Mouse (Mus musculus) right cerebral cortex, postnatal 4 days (tissue): Measurements from ENCODE around the gene Nav2.

ENCODE experiments used
- DNase-seq: peaks from one replicate; pipeline ENCODE4 v3.0.0-alpha.2; 2022

The Nav2 gene

DNA sequence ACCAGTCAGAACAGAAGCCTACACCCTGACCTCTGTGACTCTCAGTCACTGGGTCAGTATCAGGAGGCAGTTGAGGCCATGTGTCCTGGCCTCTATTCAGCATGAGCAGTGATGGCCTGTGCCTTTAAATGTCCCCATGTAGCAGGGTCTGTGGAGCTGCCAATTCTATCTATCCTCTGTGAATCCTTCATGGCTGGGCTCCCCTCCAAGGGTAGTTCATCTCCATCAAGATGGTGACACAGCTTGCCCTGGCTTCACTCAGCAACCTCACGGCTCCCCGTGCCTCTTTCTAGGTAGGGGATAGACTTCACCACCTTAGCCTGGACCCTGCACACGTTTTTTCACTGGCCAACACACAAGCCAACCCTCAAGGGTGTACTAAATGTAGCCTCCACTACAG, 689.3 kb downstream of the Nav2 start:
- DNase-seq: no peak

DNA sequence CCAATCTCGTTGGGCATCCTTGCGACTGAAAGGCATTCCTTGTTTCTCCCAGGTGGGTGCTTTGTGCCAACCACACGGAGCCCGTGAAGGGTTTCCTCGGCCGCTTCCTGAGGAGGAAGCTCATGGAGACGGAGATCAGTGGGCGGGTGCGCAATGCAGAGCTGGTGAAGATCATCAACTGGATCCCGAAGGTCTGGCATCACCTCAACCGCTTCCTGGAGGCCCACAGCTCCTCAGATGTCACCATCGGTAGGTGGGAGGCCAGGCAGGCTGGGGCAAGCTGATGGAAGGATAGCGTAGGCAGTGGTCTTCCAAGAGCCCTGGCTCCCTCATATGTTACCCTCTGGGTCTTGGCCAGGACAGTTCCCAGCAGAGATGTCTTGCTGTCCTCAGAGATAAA, 689.7 kb downstream of the Nav2 start:
- no peak for DNase-seq

DNA sequence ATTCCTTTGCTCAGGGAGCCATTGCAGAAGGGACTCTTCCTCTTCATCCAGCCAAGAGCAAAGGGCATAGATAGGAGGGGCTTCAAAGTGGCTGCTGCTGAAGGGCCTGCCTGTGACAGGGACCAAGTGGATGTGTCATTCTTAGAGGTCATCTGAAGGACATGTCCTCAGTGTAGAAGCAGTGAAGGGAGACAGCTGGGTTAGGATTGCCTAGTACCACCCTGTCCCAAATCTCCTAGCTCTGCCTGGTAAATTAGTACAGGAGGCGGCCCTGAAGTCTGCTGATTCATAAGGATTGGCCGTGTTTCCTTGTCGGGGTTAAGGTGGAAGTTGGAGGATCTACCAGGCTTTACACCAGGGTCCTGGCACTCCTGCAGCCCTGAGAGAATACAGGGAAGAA, 691.4 kb downstream of the Nav2 start:
- DNase-seq: no peak

DNA sequence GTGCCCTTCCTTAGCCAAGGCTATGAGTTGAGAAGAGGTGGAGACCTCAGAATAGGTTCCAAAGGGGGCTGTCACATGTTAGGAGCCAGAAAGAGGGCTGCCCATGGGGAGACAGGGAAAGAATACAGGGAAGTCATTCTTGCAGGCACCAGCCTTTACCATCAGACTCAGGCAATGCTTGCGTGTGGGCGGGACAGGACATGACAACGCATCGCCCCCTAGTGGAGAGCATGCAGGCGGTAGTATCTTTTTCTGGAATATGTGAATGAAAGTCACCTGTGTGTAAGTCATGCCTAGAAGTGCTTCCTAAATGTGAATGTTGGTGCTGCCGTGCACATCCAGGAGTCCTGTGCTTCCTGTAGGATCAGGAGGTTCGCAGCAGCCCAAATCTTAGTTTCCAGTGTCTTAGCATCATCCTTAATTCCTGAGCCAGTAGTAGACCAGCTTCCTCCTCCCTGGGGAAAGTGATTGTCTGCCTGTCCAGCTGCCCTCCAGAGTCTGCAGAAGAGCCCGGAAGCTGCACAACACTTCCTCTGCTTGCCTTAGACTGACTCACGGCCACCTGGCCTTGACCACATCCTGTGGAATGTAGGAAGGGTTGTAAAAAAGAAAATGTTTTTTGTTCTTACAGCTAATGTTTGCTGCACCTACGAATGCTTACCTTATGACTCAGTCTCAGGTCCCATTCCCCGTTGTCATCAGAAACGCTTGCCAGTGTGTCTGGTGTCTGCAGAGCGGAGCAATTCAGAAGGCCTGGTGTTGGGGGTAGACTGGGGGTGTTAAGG, 692.9 kb downstream of the Nav2 start:
- peak; percentile 75 for DNase-seq

DNA sequence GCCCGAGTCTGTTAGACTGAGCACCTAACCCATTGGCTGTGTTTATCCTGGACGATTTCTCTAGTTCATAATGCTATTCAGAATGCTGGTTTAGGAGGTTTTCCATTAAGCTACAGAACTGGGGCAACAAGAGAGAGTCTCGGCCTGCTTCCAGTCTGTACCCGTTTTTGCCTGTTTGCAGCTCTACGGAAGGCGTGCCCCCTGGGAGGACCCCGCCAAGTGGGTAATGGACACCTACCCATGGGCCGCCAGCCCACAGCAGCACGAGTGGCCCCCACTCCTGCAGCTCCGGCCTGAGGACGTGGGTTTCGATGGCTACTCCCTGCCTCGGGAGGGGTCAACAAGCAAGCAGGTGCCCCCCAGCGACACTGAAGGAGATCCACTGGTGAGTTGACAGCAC, 695.7 kb downstream of the Nav2 start:
- DNase-seq: no peak

DNA sequence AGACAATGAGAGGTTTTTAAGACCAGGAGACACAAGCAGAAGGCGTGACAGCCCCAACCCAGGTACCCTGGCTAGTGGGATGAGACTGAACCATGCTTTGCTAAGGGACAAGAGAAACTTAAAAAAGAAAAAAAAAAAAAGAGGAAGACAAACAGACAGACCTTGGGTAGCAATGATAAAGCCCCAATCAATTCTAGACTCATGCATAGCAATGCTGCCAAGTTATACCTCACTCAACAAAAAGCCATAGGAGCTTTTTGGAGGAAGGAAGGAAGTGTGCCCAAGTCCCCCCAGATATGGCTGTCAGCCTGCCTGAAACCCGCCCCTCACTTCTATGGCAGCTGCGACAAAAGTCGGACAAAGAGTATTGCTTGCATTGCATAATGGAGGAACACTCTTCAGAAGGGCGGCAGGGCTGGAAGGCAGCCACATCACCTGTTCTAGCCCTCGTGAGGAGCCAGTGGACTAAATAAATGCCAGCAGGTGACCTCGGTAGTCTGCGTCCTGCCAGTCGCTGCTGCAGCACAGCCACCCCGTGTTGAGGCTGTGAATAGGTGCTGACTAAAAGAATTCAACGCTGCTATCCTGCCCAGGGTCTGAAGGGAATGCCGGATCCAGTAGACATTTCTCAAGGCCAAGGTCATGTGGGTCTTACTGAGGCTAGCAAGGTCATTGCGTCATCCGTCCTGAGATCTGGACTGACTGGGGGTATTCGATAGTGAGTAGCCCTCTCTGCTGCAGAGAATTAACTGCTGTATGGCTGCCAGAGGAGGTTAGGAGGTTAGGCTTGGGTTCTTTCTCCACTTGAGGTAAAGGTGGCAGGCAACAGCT, 696.7 kb downstream of the Nav2 start:
- no peak for DNase-seq

DNA sequence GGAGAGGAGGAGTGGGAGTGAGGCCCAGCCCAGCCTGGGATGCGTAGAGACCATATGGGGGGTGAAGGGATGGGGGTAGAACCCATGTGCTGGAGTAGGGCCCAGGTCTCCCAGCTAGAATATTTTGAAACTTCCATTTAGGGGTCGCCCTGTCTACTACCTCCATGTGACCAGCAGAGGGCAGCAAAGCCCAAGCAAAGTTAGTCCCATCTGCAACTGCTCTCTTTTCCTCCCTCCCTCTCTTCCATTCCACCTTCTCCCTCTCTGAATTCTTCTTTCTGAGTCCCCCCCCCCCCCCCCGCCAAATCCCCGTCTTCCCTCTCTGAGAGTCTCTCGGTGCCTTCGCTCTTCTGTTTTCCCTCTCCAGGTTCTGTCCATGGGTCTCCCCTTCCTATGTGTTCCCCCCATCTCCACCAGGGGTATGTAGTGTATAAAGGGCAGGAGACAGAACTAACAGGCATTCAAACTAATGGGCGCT, 707.8 kb downstream of the Nav2 start:
- DNase-seq: peak; percentile 85

DNA sequence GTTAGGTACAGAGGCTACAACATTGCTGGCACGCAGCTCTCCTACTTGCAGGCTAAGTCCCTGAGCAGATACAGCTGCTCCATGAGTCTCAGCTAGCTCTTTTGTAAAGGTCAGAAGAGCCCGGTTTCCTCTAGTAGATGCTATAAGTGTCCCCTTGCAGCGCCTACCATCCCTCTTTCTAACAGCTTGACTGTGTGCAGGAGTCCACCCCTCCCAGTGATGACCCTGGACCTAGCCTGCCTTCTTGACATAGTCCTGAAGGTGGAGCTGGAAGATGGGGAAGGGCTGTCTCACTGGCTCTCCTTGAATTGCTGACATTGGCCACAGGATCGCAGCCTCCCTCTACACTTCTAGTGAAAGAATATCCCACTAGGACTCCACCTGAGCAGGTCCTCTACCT, 708.6 kb downstream of the Nav2 start:
- DNase-seq: no peak

DNA sequence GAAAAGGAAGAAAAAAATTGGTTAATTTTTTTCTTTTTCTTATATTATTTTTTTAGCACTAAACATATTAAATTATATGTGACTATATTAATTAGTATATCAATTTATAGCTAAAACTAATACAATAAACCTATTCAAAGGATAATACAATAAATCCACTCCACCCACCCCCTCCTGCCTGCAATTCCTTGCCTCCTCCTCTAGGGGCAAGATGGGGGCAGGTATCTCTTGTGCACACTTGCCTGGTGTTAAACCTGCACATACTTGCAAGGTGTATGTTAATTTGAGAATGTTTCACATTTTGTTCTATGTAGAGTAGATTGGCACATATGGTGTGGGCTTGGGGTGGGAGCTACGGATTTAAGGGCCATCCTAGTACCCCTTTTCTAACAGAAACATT, 711.6 kb downstream of the Nav2 start:
- no peak for DNase-seq

DNA sequence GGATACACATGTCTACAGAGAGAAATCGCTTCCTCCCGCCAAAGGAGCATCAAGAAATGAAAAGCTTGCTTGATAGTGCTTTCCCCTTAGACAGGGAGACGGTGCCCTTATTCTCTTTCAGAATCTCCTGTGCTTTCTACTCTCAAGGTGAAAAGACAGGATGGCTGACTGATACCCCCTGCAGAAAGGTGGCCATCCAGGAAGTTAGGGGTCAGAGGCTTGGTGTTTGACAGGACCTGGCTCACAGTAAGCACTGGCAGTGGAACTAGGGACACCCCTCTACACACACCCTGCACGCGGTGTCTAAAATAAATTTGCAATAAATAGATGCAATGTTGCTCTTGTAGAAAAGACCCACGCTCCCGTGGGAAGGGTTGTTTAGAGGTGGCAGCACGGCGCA, 723.4 kb downstream of the Nav2 start:
- DNase-seq: no peak

DNA sequence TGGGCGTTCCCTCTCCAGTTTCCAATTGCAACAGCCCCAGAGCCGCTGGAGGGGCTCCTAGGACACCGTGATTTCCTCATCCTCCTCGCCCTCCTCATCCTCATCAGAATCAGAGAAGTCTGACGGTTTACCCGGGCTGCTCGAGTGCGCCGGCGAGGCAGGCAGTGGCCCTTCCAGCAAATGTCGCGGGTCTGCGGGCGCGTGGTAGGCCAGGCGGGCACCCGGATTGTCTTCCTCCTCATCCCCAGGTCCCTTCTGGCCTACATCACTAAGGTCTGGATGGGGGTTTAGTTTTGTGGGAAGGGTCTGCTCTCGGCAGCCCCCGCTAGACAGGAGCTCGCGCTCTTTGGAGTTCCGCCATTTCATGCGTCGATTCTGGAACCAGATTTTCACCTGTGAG, 723.9 kb downstream of the Nav2 start:
- DNase-seq: no peak

DNA sequence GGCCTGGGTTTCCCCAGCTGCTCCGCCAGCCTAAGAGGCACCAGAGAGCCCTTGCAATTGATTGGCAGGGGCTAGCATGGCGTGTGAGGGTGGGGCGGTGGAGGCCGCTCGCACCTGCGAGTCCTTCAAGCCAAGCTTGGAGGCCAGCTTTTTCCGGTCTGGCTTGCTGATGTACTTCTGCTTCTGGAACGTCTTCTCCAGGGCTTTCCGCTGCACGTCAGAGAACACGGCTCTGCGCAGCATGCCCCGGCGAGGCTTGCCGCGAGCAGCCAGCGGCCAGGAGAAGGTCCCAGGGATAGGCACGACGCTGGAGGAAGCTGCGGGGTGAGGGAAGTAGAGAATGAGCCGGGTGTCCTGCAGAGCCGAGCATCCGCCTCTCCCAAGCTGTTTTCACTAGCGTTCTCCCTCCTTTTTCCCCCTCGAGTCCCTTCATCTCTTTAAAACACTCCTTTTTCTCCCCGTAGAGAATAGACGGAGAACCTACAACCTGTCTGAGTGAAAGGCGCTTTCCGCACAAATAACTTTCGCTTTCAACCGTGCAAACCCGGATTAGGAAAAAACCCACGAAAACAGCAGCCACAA, 725.0 kb downstream of the Nav2 start:
- no peak for DNase-seq

DNA sequence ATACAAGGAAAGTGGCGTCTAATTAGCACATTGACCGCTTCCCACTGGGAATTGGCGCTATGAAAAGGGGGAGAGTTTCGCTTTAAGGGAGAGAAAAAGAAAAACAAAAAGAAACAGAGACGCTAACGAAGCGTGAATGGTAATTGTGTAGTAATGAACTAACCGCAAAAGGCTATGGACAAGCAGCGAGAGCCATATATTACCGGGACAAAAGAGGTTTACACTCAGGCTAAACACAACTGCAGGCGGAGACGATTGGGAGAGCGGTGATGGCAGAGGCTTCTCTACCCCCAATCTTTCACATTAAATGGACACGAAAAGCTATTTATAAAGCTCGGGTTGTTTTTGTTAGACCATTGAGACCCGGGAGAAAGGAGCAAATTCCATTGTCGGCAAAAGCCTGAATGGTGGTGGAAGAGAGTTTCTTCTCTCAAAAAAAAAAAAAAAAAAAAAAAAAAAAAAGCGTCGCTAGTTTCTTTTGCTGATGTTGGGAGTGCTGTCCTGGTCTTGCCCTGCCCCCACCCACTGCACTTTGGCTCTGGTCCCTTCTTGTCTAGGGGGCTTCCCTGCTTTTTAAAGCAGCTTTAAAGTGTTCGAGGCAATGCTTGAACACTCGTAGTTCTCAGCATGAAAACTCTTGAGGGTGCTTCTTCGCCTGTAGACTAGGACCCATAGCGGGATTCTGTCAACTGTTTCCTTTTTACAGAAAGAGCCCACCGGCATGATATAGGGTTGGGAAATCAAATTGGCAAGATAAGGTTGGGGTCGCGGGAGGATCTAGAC, 726.0 kb downstream of the Nav2 start:
- DNase-seq: no peak

DNA sequence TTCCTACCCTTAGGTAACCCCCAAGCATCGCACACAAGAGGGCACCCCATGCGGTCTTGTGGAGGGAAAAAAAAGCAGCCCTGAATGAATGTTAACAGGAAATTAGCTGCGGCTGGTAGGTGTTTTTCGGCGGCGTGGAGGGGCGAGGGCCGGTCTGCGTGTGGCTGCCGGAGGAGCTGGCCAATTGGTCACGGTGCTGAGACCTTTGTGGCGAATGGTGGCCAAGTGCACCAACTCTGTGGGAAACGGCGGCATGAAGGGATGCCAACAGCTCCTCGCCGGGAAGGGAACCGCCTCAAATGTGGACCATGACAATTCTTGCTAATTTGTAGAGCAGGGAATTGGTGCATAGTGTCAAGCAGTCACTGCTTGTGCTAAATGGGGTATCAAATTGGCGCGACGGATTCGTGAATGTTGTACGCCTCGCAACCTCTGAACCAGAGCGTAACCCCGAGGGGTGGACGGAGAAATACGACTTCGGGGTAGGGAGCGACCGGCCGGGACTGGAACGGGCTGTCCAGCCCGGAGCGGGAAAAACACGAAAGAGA, 726.6 kb downstream of the Nav2 start:
- DNase-seq: no peak

DNA sequence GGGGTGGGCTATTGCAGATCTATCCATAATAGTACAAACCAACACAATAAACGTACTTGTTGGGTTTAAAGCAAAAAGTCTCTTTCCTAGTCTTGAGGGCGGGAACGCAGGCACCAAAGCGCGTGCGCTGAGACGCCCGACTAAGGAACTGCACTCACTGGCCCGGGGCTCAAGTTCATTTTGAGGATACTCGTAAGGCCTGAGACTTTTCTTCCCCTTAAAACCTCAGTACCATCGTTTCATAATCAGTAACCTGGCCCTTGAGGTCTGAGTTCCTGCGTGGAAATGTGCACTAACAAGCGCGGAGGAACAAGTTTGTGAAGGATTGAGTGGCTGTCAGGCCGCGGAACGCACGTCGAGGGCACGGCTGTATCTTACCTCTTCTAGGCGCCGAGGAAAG, 727.5 kb downstream of the Nav2 start:
- no peak for DNase-seq

DNA sequence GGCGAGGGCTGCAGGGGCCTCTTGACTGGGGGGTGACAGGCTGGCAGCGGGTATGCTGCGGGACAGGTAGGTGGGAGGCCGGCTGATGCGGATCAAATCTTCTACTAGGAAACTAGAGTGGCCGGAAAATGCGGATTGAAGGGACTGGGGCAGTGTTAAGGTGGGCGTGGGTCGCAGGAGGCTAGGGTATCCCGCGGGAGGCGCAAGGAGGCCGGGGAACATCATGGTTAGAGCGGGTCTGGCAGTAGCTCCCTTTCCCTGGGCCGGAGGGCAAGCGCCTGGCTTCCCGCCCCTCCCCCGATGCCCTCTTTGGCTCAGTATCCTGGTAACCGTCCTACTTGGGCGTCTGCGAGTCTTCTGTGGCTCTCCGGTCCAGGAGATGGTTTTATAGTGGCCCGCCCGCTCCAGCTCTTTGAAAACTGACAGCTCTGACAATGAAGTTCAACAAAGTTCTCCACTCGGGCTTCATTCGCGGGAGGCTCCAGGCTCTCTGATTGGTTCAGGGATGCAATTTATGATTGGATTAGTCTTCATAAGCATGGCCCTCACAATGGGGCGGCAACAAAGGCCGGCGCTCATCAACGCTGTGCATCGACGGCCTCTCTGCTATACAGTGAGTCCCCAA, 728.1 kb downstream of the Nav2 start, which contains the start of gene Dbx1:
Dbx1 (minus strand) TSS at position 359 of the 625 bp plus-strand sequence.
- no peak for DNase-seq

DNA sequence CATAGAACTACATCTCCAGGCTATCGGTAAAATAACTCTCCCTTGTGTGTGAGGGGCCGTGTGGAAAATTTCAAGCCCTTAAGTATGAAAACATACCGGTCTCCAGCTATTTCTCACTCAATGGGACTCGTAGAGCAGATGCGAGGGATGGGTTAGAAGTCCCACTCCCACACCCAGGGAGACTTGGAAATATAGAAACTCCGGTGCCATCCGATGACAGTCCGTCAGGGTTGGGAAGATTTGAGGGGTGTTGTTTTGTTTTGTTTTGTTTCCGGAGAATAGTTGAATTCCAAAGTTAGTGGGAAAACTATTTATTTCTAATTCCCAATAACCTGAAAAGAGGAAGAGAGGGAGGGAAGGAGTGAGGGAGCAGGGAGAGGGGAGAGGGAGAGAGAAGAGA, 728.8 kb downstream of the Nav2 start:
- no peak for DNase-seq

DNA sequence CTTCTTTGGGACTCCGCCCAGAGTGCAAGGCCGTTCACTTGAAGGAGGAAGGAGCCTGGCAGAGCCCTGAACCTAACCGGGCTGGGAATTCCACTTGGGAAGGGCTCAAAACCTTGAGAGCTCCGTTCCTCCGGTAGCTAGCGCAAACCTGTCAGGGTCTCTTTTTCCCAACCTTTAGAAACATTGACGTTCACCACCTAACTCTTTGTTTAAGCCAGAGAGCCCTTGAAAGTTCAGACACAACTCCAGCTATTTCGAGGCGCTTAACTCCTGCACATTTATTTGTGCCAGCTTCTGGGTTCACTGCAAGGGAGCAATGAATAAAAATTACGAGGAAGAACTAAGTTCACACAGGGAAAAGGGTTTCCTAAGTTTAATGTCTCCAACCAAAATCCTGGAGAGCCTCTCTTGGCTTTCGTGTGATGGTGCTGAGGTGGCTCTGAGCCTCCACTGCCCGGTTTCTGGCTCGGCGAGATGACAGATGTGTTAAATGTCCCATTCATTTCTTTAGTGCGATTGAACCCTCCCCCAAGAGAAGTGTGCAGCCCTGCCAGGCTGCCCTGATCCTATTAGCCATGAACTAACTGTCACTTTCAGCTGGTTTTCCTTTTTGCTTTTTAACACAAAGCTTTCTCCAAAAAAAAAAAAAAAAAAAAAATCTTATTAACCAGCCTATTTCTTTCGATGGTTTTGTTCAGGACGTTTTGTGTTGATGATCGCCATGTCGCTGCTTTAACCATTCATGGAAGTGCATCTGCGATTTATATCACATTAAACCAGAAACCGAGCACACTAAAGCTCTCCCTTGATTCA, 729.5 kb downstream of the Nav2 start:
- DNase-seq: no peak

DNA sequence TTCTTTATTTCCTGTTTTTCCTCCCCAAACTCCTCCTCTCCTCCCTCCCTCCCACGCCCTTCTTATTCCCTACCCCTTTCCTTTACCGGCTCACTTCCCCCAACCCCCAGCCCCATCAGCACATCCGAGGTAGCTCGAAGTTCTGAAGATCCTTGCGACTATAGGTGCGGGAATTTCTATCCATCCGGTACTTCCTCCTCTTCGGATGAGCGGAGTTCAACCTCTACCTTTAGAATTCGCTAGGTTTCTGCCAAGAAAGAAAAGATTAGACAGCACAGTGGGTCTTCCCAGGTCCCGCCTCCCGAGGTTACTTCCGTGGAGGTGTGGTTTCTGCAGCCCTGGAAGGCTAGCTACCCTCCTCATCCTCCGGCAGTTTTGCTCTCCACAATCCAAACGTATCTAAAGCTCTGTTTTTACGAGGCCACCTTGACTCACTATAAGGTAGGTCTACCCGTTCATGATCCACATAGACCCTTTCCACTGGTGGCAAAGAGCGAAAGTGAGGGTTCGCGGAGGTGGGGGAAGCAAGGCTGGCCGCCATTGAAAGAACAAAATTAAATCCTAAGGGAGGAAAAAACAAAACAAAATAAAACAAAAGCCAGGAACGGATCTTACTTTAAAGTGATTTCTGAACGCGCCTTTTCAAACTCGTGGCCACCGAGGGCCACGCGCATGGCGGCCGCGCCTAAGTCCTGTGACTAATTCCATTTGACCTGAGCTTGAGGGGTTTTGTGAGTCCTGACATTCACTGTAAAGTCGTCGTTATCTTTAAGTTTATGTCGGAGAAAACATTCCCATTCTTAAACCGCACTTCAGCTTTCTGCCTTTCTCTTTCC, 730.6 kb downstream of the Nav2 start:
- DNase-seq: no peak
